Mouse (Mus musculus): Measurements from ENCODE around the gene Fnbp1.

DNA sequence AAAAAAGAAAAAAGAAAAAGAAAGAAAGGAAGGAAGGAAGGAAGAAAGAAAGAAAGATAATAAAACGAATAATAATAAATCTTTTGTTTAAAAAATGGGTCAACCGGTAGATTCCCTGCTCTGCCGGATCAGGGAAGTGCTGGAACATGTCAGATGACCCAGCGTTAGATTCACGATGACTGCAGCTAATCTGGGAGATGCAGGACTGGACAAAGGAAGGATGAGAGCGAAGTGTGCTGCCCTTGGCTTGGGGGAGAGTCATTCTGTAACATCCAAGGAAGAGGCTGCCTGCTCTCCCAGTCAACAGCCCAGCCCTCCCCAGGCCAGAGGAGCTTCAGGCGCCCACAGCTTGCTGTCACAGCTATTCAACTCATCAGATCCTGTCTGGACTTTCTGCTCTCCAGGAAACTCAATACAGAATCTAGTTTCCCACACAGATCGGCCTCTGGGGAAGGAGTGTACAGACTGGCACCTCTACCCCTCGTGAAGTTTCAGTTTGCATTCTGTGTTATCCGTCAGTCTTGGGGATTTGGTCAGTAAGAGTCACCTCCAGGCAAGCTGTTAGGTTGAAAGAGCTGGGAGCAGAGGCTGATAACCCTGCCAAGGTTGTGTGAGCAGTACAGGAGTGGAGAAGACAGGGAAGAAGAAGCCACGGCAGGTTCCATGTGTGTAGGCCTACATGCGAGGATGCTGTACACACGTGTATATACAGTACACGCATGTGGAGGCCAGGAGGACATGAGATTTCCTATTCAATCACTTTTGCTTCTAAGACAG lies 11.9 kb downstream of the Fnbp1 start:
- no peak for TF ChIP-seq GATA1 (IDR thresholded peaks at IDR 0.05; ENCODE audit: borderline replicate concordance, low read length)
- TF ChIP-seq CTCF (IDR thresholded peaks at IDR 0.05; ENCODE audit: low read depth, low read length): no peak
- TF ChIP-seq TAL1 (conservative IDR thresholded peaks at IDR 0.05; ENCODE audit: low read depth, low read length): no peak

Data from G1E (cell line).